Mouse (Mus musculus) kidney, adult 2 months (tissue): ENCODE results near the gene Morc1. TPM values are rescaled to one million over a fixed set of nuclear protein-coding genes. Genes with fewer than 3 reads are reported as not detected.

Experiments used
- DNase-seq: peaks from one replicate; pipeline ENCODE4 v3.0.0; 2021
- H3K27ac ChIP-seq: fragments of 200-500 bp; 2 replicates; pipeline ENCODE4 v1.5.1; 2012; ENCODE audit warnings: low read depth, low read length, control low read depth, inconsistent platforms; ENCODE audit not compliant: insufficient read depth
- H3K27me3 ChIP-seq: fragments of 200-500 bp; replicated peaks from 2 replicates; pipeline ENCODE4 v1.6.1; 2012; ENCODE audit warnings: mild to moderate bottlenecking, moderate library complexity, low read length, inconsistent platforms; ENCODE audit not compliant: control insufficient read depth, insufficient read depth
- H3K36me3 ChIP-seq: fragments of 200-500 bp; 2 replicates; pipeline ENCODE4 v1.6.1; 2012; ENCODE audit warnings: mild to moderate bottlenecking, moderate library complexity, low read length, inconsistent platforms; ENCODE audit not compliant: control insufficient read depth, insufficient read depth
- H3K4me1 ChIP-seq: fragments of 200-500 bp; 2 replicates; pipeline ENCODE4 v1.6.1; 2011; ENCODE audit warnings: low read length; ENCODE audit not compliant: control insufficient read depth, insufficient read depth
- H3K4me3 ChIP-seq: fragments of 200-500 bp; 2 replicates; pipeline ENCODE4 v1.5.1; 2011; ENCODE audit warnings: mild to moderate bottlenecking, low read depth, low read length, control low read depth; ENCODE audit not compliant: insufficient read depth
- CTCF ChIP-seq: fragments of 200-500 bp; conservative IDR thresholded peaks from 2 replicates; pipeline ENCODE4 v1.5.1; 2011; ENCODE audit warnings: low read depth, mild to moderate bottlenecking, control low read depth, low read length, moderate library complexity, mixed read lengths; ENCODE audit not compliant: insufficient read depth, insufficient read length
- POLR2A ChIP-seq: fragments of 200-500 bp; IDR thresholded peaks from one replicate; pipeline ENCODE4 v1.6.1; 2011; ENCODE audit warnings: low read depth, low read length, control low read depth
- WGBS: fragments of 180-500 bp; shearing (Covaris S2); methylation state at CpG from one replicate; pipeline ENCODE4 v1.1.7; 2018; 5-methylcytosine and 5-hydroxymethylcytosine counted together
- polyA plus RNA-seq: library from polyadenylated mRNA; depleted of rRNA; stranded (reverse); fragments of >200 nt; gene quantifications from 2 replicates; pipeline ENCODE4 v1.2.3, GENCODE M21; 2012

Morc1 gene
- polyA plus RNA-seq, 1 experiment, result 0.02 TPM

DNA sequence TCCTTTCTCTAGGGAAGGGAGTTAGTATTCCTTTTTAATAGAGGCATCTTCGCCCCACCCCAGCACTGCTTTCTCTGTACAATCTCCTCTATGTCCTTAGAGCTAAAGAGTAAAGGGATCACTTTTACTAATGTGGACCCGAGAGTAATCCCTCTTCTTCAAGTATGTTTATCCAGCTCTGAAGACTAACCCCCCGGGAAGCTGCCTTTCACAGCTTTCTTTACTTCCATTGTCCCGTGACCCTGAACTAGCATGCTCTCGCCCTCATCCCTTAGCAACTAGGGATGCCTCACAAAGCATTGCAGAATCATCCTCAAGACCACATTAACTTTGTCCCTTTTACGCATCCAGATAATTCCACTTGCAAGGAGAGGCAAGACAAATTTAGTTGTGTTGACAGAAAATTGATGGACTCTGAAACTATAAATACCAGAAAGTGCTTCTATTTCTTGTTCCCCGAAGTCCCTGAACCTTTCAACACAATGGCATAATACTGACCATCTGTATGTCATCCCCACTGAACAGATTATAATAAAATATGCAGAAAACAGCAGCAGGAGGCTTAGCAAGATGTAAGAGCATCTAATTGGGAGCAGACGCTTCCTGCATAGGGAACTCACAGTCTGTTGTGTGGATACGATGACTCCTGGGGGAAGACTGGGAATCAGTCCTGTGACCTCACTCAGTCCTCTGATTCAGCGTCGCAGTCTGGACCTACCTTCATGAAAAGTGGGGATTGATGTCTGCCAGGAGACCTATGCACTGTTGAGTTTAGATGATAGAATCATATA, 131.4 kb downstream of the Morc1 start:
- no peak for DNase-seq
- TF ChIP-seq CTCF (no peak), POLR2A (no peak)
- WGBS, result 64% methylated on average over 11 of the region's 11 CpGs
- H3K4me1 ChIP-seq, result no peaks in the 10 kb centered on the region
- no peak overlapping the region for H3K4me3 ChIP-seq
- H3K27me3 ChIP-seq, result no peaks in the 10 kb centered on the region
- H3K36me3 ChIP-seq, result no peaks in the 10 kb centered on the region
- H3K27ac ChIP-seq, result no peak overlapping the region

DNA sequence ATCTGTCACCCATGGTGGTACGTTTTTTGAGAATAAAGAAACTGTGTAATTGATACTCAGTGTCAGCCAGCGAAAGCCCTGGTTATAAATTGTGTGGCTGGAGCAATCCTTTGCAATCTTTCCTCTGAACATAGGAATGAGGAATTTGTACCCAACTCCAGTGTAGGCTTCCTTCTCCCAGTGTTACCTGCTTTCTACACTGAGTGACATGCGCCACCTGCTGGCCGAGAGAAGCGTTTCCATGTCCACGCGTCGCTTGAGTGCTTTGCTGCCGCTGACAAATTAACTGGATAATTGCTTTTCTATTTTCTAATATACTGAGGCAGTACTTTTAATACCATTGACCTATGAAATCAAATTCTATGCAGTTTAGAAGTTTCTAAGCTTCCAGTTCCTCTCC, 139.3 kb downstream of the Morc1 start:
- no peak overlapping the region for H3K4me3 ChIP-seq
- no peak overlapping the region for H3K27ac ChIP-seq
- H3K36me3 ChIP-seq, result no peaks in the 10 kb centered on the region
- DNase-seq, result peak; percentile 72
- 8% methylated on average over 9 of the region's 9 CpGs for WGBS
- H3K27me3 ChIP-seq, result no peaks in the 10 kb centered on the region
- TF ChIP-seq CTCF, result peak; percentile 91
- TF ChIP-seq POLR2A, result no peak
- no peaks in the 10 kb centered on the region for H3K4me1 ChIP-seq

DNA sequence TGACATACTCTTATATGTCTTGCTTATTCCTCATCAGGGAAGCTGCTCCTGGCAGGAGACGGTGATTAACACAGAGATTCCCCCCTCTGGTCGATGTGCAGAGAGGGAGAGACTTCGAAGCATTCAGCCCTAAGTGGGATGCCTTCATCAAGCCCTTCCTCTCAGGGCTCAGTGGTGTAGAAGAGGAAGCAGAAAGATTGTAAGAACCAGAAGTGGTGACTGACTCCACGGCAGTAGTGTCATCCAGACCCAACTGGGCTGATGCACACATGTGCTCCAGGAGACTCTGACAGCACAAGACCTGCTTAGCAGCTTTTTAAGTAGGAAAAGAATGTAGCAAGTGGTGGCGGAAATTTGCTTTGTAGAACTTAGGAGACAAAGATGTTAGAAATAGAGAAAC, 143.0 kb downstream of the Morc1 start:
- H3K27ac ChIP-seq, result no peak overlapping the region
- no peaks in the 10 kb centered on the region for H3K27me3 ChIP-seq
- TF ChIP-seq POLR2A (no peak), CTCF (no peak)
- no peaks in the 10 kb centered on the region for H3K4me1 ChIP-seq
- H3K36me3 ChIP-seq, result no peaks in the 10 kb centered on the region
- WGBS, result 72% methylated on average over 5 of the region's 5 CpGs
- no peak overlapping the region for H3K4me3 ChIP-seq
- no peak for DNase-seq

DNA sequence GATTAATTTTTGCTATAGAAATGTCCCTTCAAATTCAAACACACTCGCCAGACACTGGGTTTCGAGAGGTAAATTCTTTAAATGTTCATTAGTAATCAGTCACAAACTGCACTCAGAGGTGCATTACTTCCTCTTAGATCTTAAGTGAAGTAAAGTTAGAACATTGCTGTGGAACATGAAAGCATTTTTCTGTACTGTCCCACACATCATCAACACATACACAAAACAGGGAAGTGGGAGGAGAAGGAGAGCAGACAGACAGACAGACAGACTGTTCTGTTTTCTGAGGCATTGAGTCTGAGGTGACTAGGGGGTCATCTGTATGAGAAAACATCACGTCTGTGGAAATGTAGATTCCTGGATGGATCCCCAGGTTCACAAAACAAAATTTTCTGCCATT, 143.5 kb downstream of the Morc1 start:
- WGBS, result 64% methylated on average over 3 of the region's 3 CpGs
- no peak for DNase-seq

GRCm38 (mm10) chr16:48585369-48585768, 154.3 kb downstream of the Morc1 start:
- DNase-seq, result no peak
- Histone ChIP-seq H3K27me3 (no peaks in the 10 kb centered on the region; the same call in 1 of the 2 replicates), H3K4me3 (no peak overlapping the region), H3K4me1 (no peaks in the 10 kb centered on the region), H3K27ac (no peak overlapping the region), H3K36me3 (no peaks in the 10 kb centered on the region)
- TF ChIP-seq CTCF (no peak), POLR2A (no peak)
- WGBS, result 54% methylated on average over 6 of the region's 6 CpGs

More for the DNA sequence above, 143.5 kb downstream of the Morc1 start:
- Histone ChIP-seq H3K27ac (no peak overlapping the region), H3K36me3 (no peaks in the 10 kb centered on the region), H3K27me3 (no peaks in the 10 kb centered on the region), H3K4me3 (no peak overlapping the region), H3K4me1 (no peaks in the 10 kb centered on the region)
- TF ChIP-seq POLR2A (no peak), CTCF (no peak)

GRCm38 (mm10) chr16:48594457-48594856, 163.4 kb downstream of the Morc1 start:
- WGBS, result 83% methylated on average over 5 of the region's 5 CpGs
- Histone ChIP-seq H3K4me1 (no peaks in the 10 kb centered on the region), H3K4me3 (no peak overlapping the region), H3K27me3 (no peaks in the 10 kb centered on the region), H3K27ac (no peak overlapping the region), H3K36me3 (no peaks in the 10 kb centered on the region)
- DNase-seq, result no peak
- TF ChIP-seq CTCF, result no peak
- TF ChIP-seq POLR2A, result no peak

GRCm38 (mm10) chr16:48595216-48595615, 164.2 kb downstream of the Morc1 start:
- Histone ChIP-seq H3K27me3 (no peaks in the 10 kb centered on the region), H3K4me3 (no peak overlapping the region), H3K36me3 (no peaks in the 10 kb centered on the region), H3K27ac (no peak overlapping the region), H3K4me1 (no peaks in the 10 kb centered on the region)
- TF ChIP-seq CTCF, result no peak
- no peak for TF ChIP-seq POLR2A
- WGBS, result 61% methylated on average over 1 of the region's 1 CpGs
- no peak for DNase-seq
